In genomic region chr1:160746786-160747185, GRCm38 (mm10) we compare ENCODE assay signal across 8 mouse cellular contexts. TPM values are rescaled to one million over a fixed set of nuclear protein-coding genes. Genes with fewer than 3 reads are reported as not detected.
DNase-seq lines count a peak whose midpoint lies in the region; ATAC-seq lines count a peak whose summit lies in the region.
"Had no signal": no experiment of that assay in that cellular context is flagged by ENCODE, and none has a peak within 500 bp of the region (broad histone marks: within the 10 kb centered on the region; RNA-seq: fewer than 3 reads in every experiment).

No protein-coding gene starts in this region.

- DNase-seq in heart, adult 18-20 months = peak; percentile 33 to 39
- no peak for DNase-seq in heart, postnatal 25 days (ENCODE audit: low spot score)
- DNase-seq in R1 (ENCODE audit: low read depth, low spot score) = peak; percentile 39
- DNase-seq in embryonic facial prominence, embryonic 10.5 days (ENCODE audit: low spot score) = peak; percentile 14
- DNase-seq in layer of hippocampus, adult 18-20 months (ENCODE audit: low spot score in 2 of 2) = no peak

- no peak overlapping the region for H3K4me3 ChIP-seq in embryonic facial prominence, embryonic 10.5 days
- no peak overlapping the region for H3K4me3 ChIP-seq in lung, embryonic 15.5 days
- H3K4me3 ChIP-seq: embryonic facial prominence, embryonic 12.5 days had no signal

- 32% methylated on average over 7 of the region's 7 CpGs for WGBS in embryonic facial prominence, embryonic 10.5 days
- WGBS in lung, embryonic 15.5 days = 29% methylated on average over 7 of the region's 7 CpGs

- 0 out of 2 replicates have a peak overlapping the region, but pooled peaks have one; percentile 19 for H3K4me2 ChIP-seq in lung, embryonic 15.5 days
- H3K4me2 ChIP-seq: embryonic facial prominence, embryonic 12.5 days had no signal

- no peak overlapping the region for H3K9ac ChIP-seq in lung, embryonic 15.5 days
- H3K9ac ChIP-seq: embryonic facial prominence, embryonic 12.5 days had no signal

- no peaks in the 10 kb centered on the region for H3K27me3 ChIP-seq in embryonic facial prominence, embryonic 10.5 days (replicated peaks; ENCODE audit: low read depth, poor library complexity, severe bottlenecking)
- H3K27me3 ChIP-seq in lung, embryonic 15.5 days = no peaks in the 10 kb centered on the region
- H3K27me3 ChIP-seq: embryonic facial prominence, embryonic 12.5 days had no signal

- H3K4me1 ChIP-seq in embryonic facial prominence, embryonic 10.5 days = peaks cover 6% of the 10 kb centered on the region
- H3K4me1 ChIP-seq in lung, embryonic 15.5 days = peaks cover 8% of the 10 kb centered on the region; the same call in 1 of the 2 replicates

- H3K9me3 ChIP-seq in embryonic facial prominence, embryonic 10.5 days = no peaks in the 10 kb centered on the region
- H3K9me3 ChIP-seq in lung, embryonic 15.5 days = no peaks in the 10 kb centered on the region
- H3K9me3 ChIP-seq: embryonic facial prominence, embryonic 12.5 days had no signal

- ATAC-seq in lung, embryonic 15.5 days (ENCODE audit: borderline replicate concordance, extremely low read depth, low FRiP score, low TSS enrichment) = 0 out of 2 replicates have a peak, but pooled peaks have one; percentile 31
- no peak for ATAC-seq in CD4-positive, CD25-positive, alpha-beta regulatory T cell, adult 4 months

- intact Hi-C loops in heart, postnatal 25 days (cut with DNase I) = loop anchor here (10.0 kb wide), 1 partner anchor 448 kb away; no protein-coding TSS in a partner anchor

- H3K36me3 ChIP-seq in embryonic facial prominence, embryonic 10.5 days (replicated peaks) = no peaks in the 10 kb centered on the region
- no peaks in the 10 kb centered on the region for H3K36me3 ChIP-seq in lung, embryonic 15.5 days
- H3K36me3 ChIP-seq: embryonic facial prominence, embryonic 12.5 days had no signal

- H3K27ac ChIP-seq in embryonic facial prominence, embryonic 10.5 days (replicated peaks) = no peak overlapping the region
- H3K27ac ChIP-seq in lung, embryonic 15.5 days = no peak overlapping the region
- H3K27ac ChIP-seq: embryonic facial prominence, embryonic 12.5 days had no signal

RNA-seq across cellular contexts. Expression of gene Rabgap1l, which starts 46.2 kb away (rescaled TPM):
- 10 to 100 TPM; 66.6 to 73.2 TPM for total RNA-seq in heart, adult 18-20 months (2021)
- 10 to 100 TPM; 73.7 to 84.1 TPM for total RNA-seq in heart, postnatal 25 days (2021)
- polyA plus RNA-seq in embryonic facial prominence, embryonic 10.5 days (2016; fragmentation: Nextera tagmentation; extraction: Ambion mirVana) = 10.5 and 11.2 TPM in 2 replicates
- 22.7 and 24.0 TPM in 2 replicates for polyA plus RNA-seq in lung, embryonic 15.5 days (2015; fragmentation: Nextera tagmentation; extraction: Ambion mirVana)
- total RNA-seq in layer of hippocampus, adult 18-20 months (2021) = 100 to 1,000 TPM; 240 to 249 TPM
- 100 to 1,000 TPM; 268 to 348 TPM for polyA plus RNA-seq in CD4-positive, CD25-positive, alpha-beta regulatory T cell, adult 4 months (2017; shearing (Covaris generic))

Comparison
In these comparisons a context has a peak if more than half of its experiments do, and no peak if none do; other contexts are left out.
1. DNase-seq: peak in heart, adult 18-20 months (2 of 2), R1 (single experiment) and embryonic facial prominence, embryonic 10.5 days (single experiment); none in heart, postnatal 25 days (single experiment) and layer of hippocampus, adult 18-20 months (0 of 2).